Mouse (Mus musculus) limb, embryonic 14.5 days (tissue): ENCODE measurements at regions not wholly inside any gene's neighbourhood (a gene's known extent, or its start where the extent isn't known, plus 50 kb on each side); places are given as distances from the start of the nearest gene placed in this dataset.

Experiments used
- ATAC-seq: fragments of 200-750 bp; cut with Nextera tagmentation; 2 replicates; pipeline ENCODE4 v1.8.0; 2017; ENCODE audit warnings: low read depth, moderate number of reproducible peaks, moderate TSS enrichment; ENCODE audit not compliant: low FRiP score
- DNase-seq: peaks from one replicate; pipeline ENCODE4 v3.0.0-alpha.2; 2015; ENCODE audit warnings: low spot score
- H3K27ac ChIP-seq: fragments of 300-500 bp; sonication (generic); replicated peaks from 2 replicates; pipeline ENCODE4 v1.5.1; 2014; ENCODE audit warnings: low read depth, mild to moderate bottlenecking, low read length, moderate library complexity, mixed read lengths
- H3K27me3 ChIP-seq: fragments of 300-500 bp; sonication (generic); 2 replicates; pipeline ENCODE4 v1.6.1; 2014; ENCODE audit warnings: low read length, mixed read lengths; ENCODE audit not compliant: control insufficient read depth, insufficient read depth
- H3K36me3 ChIP-seq: fragments of 300-500 bp; sonication (generic); 2 replicates; pipeline ENCODE4 v1.6.1; 2014; ENCODE audit warnings: mild to moderate bottlenecking, low read length, moderate library complexity, mixed read lengths; ENCODE audit not compliant: control insufficient read depth, insufficient read depth
- H3K4me1 ChIP-seq: fragments of 300-500 bp; sonication (generic); 2 replicates; pipeline ENCODE4 v1.6.1; 2014; ENCODE audit warnings: antibody characterized with exemption, low read length, mixed read lengths; ENCODE audit not compliant: control insufficient read depth, insufficient read depth
- H3K4me2 ChIP-seq: fragments of 300-500 bp; sonication (generic); replicated peaks from 2 replicates; pipeline ENCODE4 v1.6.1; 2014; ENCODE audit warnings: low read depth, mild to moderate bottlenecking, low read length, moderate library complexity; ENCODE audit not compliant: severe bottlenecking
- H3K4me3 ChIP-seq: fragments of 300-500 bp; sonication (generic); replicated peaks from 2 replicates; pipeline ENCODE4 v1.5.1; 2014; ENCODE audit warnings: low read length
- H3K9ac ChIP-seq: fragments of 300-500 bp; sonication (generic); 2 replicates; pipeline ENCODE4 v1.6.1; 2014; ENCODE audit warnings: mild to moderate bottlenecking, low read depth, low read length, moderate library complexity; ENCODE audit not compliant: severe bottlenecking
- H3K9me3 ChIP-seq: fragments of 300-500 bp; sonication (generic); 2 replicates; pipeline ENCODE4 v1.6.1; 2016; ENCODE audit warnings: low read length; ENCODE audit not compliant: control insufficient read depth
- POLR2A ChIP-seq: fragments of 200-500 bp; IDR thresholded peaks from 2 replicates; pipeline ENCODE4 v1.8.0; 2012; ENCODE audit warnings: inconsistent platforms, mild to moderate bottlenecking, moderate library complexity, borderline replicate concordance; ENCODE audit not compliant: insufficient read depth, insufficient read length; ENCODE audit errors: extremely low read depth
- WGBS: fragments of 180-500 bp; shearing (Covaris S2); extraction: QIAGEN DNeasy Blood & Tissue Kit; methylation state at CpG from one replicate; pipeline ENCODE4 v1.1.7; 2014; 5-methylcytosine and 5-hydroxymethylcytosine counted together

DNA sequence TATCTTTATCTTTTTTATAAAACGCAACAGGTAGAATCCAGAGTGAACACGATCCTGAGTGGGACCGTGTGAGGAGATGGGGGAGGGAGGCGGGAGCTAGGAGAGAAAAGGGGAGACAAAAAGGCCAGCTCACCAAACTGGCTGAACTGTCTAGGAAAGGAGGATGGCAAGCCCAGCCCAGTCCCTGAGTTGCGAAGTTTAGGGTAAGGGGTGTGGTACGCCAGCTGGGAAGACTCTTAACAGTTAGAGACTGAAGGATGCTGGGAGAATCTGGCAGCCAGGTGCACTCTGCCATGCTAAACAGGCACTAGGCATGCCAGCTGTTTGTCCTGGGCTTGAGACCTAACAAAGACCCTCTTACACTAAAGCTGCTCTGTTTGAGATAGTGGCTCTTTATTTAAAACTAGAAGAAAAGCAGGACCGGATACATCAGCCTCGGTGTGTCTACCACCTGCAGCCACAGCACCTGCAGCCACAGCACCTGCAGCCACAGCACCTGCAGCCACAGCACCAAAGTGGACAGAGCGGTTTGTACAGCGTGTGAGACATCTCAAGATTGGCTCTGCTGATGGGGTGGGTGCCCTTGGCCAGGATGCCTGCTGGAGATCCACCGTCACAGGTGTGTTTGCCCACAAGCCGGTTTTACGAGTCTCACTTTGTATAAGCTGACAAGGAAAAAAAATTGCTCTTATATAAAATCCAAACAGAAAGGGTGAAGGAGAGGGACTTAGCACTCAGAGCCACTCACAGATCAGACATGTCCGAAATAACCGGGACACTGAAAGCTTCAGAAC lies 225.1 kb upstream of the Amigo2 start:
- no peak for ATAC-seq
- no peak for TF ChIP-seq POLR2A
- Histone ChIP-seq H3K27me3 (no peaks in the 10 kb centered on the region), H3K9ac (no peak overlapping the region), H3K27ac (no peak overlapping the region), H3K4me1 (0 out of 2 replicates have a peak, but pooled peaks cover 7% of the 10 kb centered on the region), H3K4me2 (no peak overlapping the region), H3K36me3 (no peaks in the 10 kb centered on the region), H3K4me3 (no peak overlapping the region), H3K9me3 (no peaks in the 10 kb centered on the region)
- 87% methylated on average over 15 of the region's 15 CpGs for whole genome bisulfite sequencing
- no peak for DNase-seq

DNA sequence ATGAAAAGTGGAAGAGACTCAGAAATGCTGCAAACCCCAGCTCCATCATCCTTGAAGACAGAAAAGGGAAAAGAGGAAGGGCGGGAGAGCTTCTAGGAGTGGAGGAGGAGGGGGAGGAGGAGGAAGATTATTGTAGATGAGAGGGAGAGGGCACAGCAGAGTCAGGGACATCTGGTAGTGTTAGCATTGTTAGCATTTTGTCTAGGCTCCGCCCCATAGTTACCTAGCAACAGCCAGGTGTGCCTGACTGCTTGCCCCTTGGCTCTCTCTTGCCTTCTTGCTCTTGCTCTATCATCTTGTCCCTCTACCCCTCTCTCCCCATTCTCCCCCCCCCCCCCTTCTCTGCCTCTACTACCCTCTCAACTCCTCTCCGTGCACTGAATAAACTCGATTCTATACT lies 224.4 kb upstream of the Amigo2 start:
- Histone ChIP-seq H3K27ac (no peak overlapping the region), H3K9me3 (no peaks in the 10 kb centered on the region), H3K36me3 (no peaks in the 10 kb centered on the region), H3K27me3 (no peaks in the 10 kb centered on the region), H3K4me3 (no peak overlapping the region), H3K9ac (no peak overlapping the region), H3K4me2 (no peak overlapping the region), H3K4me1 (0 out of 2 replicates have a peak, but pooled peaks cover 7% of the 10 kb centered on the region)
- 81% methylated on average over 4 of the region's 4 CpGs for WGBS
- ATAC-seq (no peak), DNase-seq (no peak)
- TF ChIP-seq POLR2A, result no peak

DNA sequence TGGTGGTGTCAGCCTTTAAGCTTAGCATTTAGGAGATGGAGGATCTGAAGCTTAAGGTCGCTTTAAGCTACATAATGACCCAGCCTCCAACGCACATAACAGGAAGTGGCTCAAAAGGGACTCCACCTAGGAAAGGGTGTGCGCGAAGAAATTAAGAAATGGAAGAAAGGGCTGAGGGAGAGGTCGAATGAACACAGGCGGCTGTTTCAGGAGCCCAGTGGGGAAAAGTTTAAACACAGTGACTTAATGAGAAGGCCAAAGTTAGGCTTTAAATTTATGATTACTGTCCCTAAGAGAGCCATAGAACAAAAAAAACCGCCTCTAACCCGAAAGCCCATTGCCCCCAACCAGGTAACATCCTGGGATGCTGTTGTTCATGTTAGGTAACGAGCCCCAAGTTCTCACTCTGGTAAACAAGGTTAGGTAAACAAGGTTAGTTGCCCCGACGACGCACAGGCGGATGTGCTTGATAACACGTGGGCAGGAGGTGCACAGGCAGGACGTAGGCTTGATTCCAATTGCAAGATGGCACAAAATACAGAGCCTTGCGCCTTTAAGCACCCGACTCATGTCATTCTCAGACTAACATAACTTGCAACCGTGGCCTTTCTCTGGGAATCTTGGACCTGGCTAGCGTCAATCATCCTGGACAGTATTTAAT lies 222.7 kb upstream of the Amigo2 start:
- Histone ChIP-seq H3K27me3 (no peaks in the 10 kb centered on the region), H3K27ac (no peak overlapping the region), H3K4me3 (no peak overlapping the region), H3K9me3 (no peaks in the 10 kb centered on the region), H3K9ac (no peak overlapping the region), H3K36me3 (no peaks in the 10 kb centered on the region), H3K4me1 (0 out of 2 replicates have a peak, but pooled peaks cover 7% of the 10 kb centered on the region), H3K4me2 (no peak overlapping the region)
- WGBS, result 58% methylated on average over 19 of the region's 19 CpGs
- DNase-seq (no peak), ATAC-seq (no peak)
- no peak for TF ChIP-seq POLR2A

DNA sequence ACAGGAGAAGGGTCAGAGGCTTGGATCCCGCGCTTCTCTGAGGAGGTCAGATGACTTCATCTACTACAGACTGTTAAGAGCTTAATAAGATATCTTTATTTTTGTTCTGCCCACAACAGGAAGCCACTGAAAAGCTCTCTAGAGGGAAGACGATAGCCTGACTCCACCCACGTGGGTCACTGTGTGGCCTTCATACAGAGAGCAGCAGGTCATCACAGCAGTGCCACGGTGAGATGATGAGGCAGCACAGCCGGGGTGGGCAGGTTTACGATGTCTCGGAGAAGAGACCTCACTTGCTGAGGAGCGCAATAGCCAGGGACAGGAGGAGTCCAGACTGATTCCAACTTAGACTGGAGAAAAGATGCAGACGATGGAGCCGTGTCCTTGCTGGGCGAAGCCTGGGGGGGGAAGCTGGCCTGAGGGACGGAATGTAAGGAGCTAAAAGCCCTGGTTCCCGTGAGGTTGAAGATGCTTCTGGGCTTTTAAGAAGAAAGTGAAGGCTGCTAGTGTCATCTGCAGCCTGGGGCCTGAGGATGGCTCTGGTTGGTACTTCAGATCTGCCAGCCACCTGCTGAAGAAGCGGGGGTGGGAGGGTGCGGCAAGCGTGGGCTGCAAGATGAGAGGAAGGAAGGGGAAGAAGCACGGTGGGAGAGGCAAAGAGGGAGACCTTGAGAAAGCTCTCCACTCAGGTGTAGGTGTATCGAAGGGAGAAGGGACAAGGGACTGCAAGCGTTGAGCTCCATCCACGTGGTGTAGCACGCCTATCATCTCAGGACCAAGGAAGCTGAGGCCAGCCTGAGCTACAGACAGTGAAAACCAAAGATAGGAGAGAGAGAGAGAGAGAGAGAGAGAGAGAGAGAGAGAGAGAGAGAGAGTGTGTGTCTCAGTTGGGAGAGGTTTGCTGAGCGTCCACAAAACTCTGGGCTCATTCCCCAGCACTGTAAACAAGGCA lies 221.9 kb upstream of the Amigo2 start:
- no peaks in the 10 kb centered on the region for H3K9me3 ChIP-seq
- H3K27ac ChIP-seq, result no peak overlapping the region
- H3K4me2 ChIP-seq, result no peak overlapping the region
- H3K27me3 ChIP-seq, result no peaks in the 10 kb centered on the region
- H3K4me3 ChIP-seq, result no peak overlapping the region
- WGBS, result 69% methylated on average over 23 of the region's 23 CpGs
- DNase-seq (no peak), ATAC-seq (no peak)
- H3K9ac ChIP-seq, result no peak overlapping the region
- H3K36me3 ChIP-seq, result no peaks in the 10 kb centered on the region
- no peak for TF ChIP-seq POLR2A
- H3K4me1 ChIP-seq, result 0 out of 2 replicates have a peak, but pooled peaks cover 7% of the 10 kb centered on the region
